Mouse (Mus musculus): ENCODE data around the gene Proca1. TPM values are rescaled to one million over a fixed set of nuclear protein-coding genes. Genes with fewer than 3 reads are reported as not detected.

Proca1 gene
- 2.4 and 2.6 TPM in 2 replicates for polyA plus RNA-seq (2015; fragmentation: Nextera tagmentation; extraction: Ambion mirVana)

- Histone ChIP-seq H3K4me1 (ENCODE audit: control insufficient read depth, insufficient read depth, low read length) (peaks cover 18% of the 10 kb centered on the region), H3K9me3 (replicated peaks; ENCODE audit: control insufficient read depth, low read length) (no peaks in the 10 kb centered on the region), H3K9ac (ENCODE audit: low read length) (no peak within 1 kb of the TSS), H3K4me2 (ENCODE audit: low read depth, low read length) (peak within 1 kb of the TSS; percentile 70; the same call in 1 of the 2 replicates), H3K27me3 (ENCODE audit: control insufficient read depth, insufficient read depth, low read length) (no peaks in the 10 kb centered on the region), H3K36me3 (ENCODE audit: control insufficient read depth, insufficient read depth) (peaks cover 16% of the 10 kb centered on the region), H3K4me3 (ENCODE audit: low read length) (no peak within 1 kb of the TSS), H3K27ac (ENCODE audit: low read length) (no peak within 1 kb of the TSS)
- ATAC-seq (replicated peaks; ENCODE audit: extremely low read depth, insufficient read depth, low FRiP score), result no peak
- 48% methylated on average over 1 of the region's 1 CpGs for WGBS
Observed at GRCm38 (mm10) chr11:78193113-78193512, at the start of gene Proca1. Proca1 (plus strand) TSS chr11:78193392.

- H3K9ac ChIP-seq (ENCODE audit: low read length), result no peak overlapping the region
- no peaks in the 10 kb centered on the region for H3K27me3 ChIP-seq (ENCODE audit: control insufficient read depth, insufficient read depth, low read length)
- ATAC-seq (replicated peaks; ENCODE audit: extremely low read depth, insufficient read depth, low FRiP score), result no peak
- H3K27ac ChIP-seq (ENCODE audit: low read length), result no peak overlapping the region
- no peak overlapping the region for H3K4me3 ChIP-seq (ENCODE audit: low read length)
- no peaks in the 10 kb centered on the region for H3K9me3 ChIP-seq (replicated peaks; ENCODE audit: control insufficient read depth, low read length)
- peaks cover 15% of the 10 kb centered on the region for H3K4me1 ChIP-seq (ENCODE audit: control insufficient read depth, insufficient read depth, low read length)
- peaks cover 32% of the 10 kb centered on the region for H3K36me3 ChIP-seq (ENCODE audit: control insufficient read depth, insufficient read depth)
- H3K4me2 ChIP-seq (ENCODE audit: low read depth, low read length), result no peak overlapping the region
- WGBS, result 88% methylated on average over 2 of the region's 2 CpGs
Observed at GRCm38 (mm10) chr11:78143520-78143919, 49.7 kb upstream of the Proca1 start.

- no peak overlapping the region for H3K27ac ChIP-seq (ENCODE audit: low read length)
- H3K27me3 ChIP-seq (ENCODE audit: control insufficient read depth, insufficient read depth, low read length), result no peaks in the 10 kb centered on the region
- H3K4me3 ChIP-seq (ENCODE audit: low read length), result no peak overlapping the region
- H3K4me1 ChIP-seq (ENCODE audit: control insufficient read depth, insufficient read depth, low read length), result peaks cover 7% of the 10 kb centered on the region
- H3K4me2 ChIP-seq (ENCODE audit: low read depth, low read length), result no peak overlapping the region
- ATAC-seq (replicated peaks; ENCODE audit: extremely low read depth, insufficient read depth, low FRiP score), result no peak
- H3K9me3 ChIP-seq (replicated peaks; ENCODE audit: control insufficient read depth, low read length), result no peaks in the 10 kb centered on the region
- 85% methylated on average over 5 of the region's 5 CpGs for WGBS
- H3K9ac ChIP-seq (ENCODE audit: low read length), result no peak overlapping the region
- peaks cover 49% of the 10 kb centered on the region for H3K36me3 ChIP-seq (ENCODE audit: control insufficient read depth, insufficient read depth)
Observed at GRCm38 (mm10) chr11:78146168-78146567, 47.0 kb upstream of the Proca1 start.

- Histone ChIP-seq H3K4me2 (ENCODE audit: low read depth, low read length) (no peak overlapping the region), H3K36me3 (ENCODE audit: control insufficient read depth, insufficient read depth) (peaks cover 51% of the 10 kb centered on the region), H3K9me3 (replicated peaks; ENCODE audit: control insufficient read depth, low read length) (no peaks in the 10 kb centered on the region), H3K27me3 (ENCODE audit: control insufficient read depth, insufficient read depth, low read length) (no peaks in the 10 kb centered on the region), H3K4me3 (ENCODE audit: low read length) (no peak overlapping the region), H3K9ac (ENCODE audit: low read length) (no peak overlapping the region), H3K27ac (ENCODE audit: low read length) (no peak overlapping the region), H3K4me1 (ENCODE audit: control insufficient read depth, insufficient read depth, low read length) (peaks cover 2% of the 10 kb centered on the region; the same call in 1 of the 2 replicates)
- 0 out of 2 replicates have a peak, but pooled peaks have one; percentile 37 for ATAC-seq (replicated peaks; ENCODE audit: extremely low read depth, insufficient read depth, low FRiP score)
- 85% methylated on average over 6 of the region's 6 CpGs for WGBS
Observed at GRCm38 (mm10) chr11:78146707-78147543, 46.3 kb upstream of the Proca1 start.

- ATAC-seq (replicated peaks; ENCODE audit: extremely low read depth, insufficient read depth, low FRiP score), result no peak
- no peak overlapping the region for H3K27ac ChIP-seq (ENCODE audit: low read length)
- H3K9ac ChIP-seq (ENCODE audit: low read length), result no peak overlapping the region
- 41% methylated on average over 1 of the region's 1 CpGs for WGBS
- no peak overlapping the region for H3K4me3 ChIP-seq (ENCODE audit: low read length)
- H3K9me3 ChIP-seq (replicated peaks; ENCODE audit: control insufficient read depth, low read length), result no peaks in the 10 kb centered on the region
- peaks cover 53% of the 10 kb centered on the region for H3K36me3 ChIP-seq (ENCODE audit: control insufficient read depth, insufficient read depth)
- no peak overlapping the region for H3K4me2 ChIP-seq (ENCODE audit: low read depth, low read length)
- H3K27me3 ChIP-seq (ENCODE audit: control insufficient read depth, insufficient read depth, low read length), result no peaks in the 10 kb centered on the region
- 0 out of 2 replicates have a peak, but pooled peaks cover 5% of the 10 kb centered on the region for H3K4me1 ChIP-seq (ENCODE audit: control insufficient read depth, insufficient read depth, low read length)
Observed at GRCm38 (mm10) chr11:78151161-78151560, 42.0 kb upstream of the Proca1 start.

- peak overlapping the region; percentile 8 for H3K27ac ChIP-seq (ENCODE audit: low read length)
- no peaks in the 10 kb centered on the region for H3K27me3 ChIP-seq (ENCODE audit: control insufficient read depth, insufficient read depth, low read length)
- no peak overlapping the region for H3K9ac ChIP-seq (ENCODE audit: low read length)
- 0 out of 2 replicates have a peak, but pooled peaks have one; percentile 10 for ATAC-seq (replicated peaks; ENCODE audit: extremely low read depth, insufficient read depth, low FRiP score)
- H3K9me3 ChIP-seq (replicated peaks; ENCODE audit: control insufficient read depth, low read length), result no peaks in the 10 kb centered on the region
- WGBS, result 60% methylated on average over 9 of the region's 9 CpGs
- no peak overlapping the region for H3K4me2 ChIP-seq (ENCODE audit: low read depth, low read length)
- peaks cover 50% of the 10 kb centered on the region for H3K36me3 ChIP-seq (ENCODE audit: control insufficient read depth, insufficient read depth)
- H3K4me1 ChIP-seq (ENCODE audit: control insufficient read depth, insufficient read depth, low read length), result 0 out of 2 replicates have a peak, but pooled peaks cover 5% of the 10 kb centered on the region
- no peak overlapping the region for H3K4me3 ChIP-seq (ENCODE audit: low read length)
Observed at GRCm38 (mm10) chr11:78152299-78153231, 40.6 kb upstream of the Proca1 start.

GRCm38 (mm10) chr11:78153778-78154177 is 39.4 kb upstream of the Proca1 start:
- WGBS, result 81% methylated on average over 13 of the region's 13 CpGs

GRCm38 (mm10) chr11:78155674-78156073 is 37.5 kb upstream of the Proca1 start:
- WGBS, result 75% methylated on average over 5 of the region's 5 CpGs
- no peak overlapping the region for H3K4me3 ChIP-seq (ENCODE audit: low read length)
- no peaks in the 10 kb centered on the region for H3K27me3 ChIP-seq (ENCODE audit: control insufficient read depth, insufficient read depth, low read length)
- no peak overlapping the region for H3K4me2 ChIP-seq (ENCODE audit: low read depth, low read length)
- no peaks in the 10 kb centered on the region for H3K9me3 ChIP-seq (replicated peaks; ENCODE audit: control insufficient read depth, low read length)
- peaks cover 59% of the 10 kb centered on the region for H3K36me3 ChIP-seq (ENCODE audit: control insufficient read depth, insufficient read depth)
- no peak overlapping the region for H3K27ac ChIP-seq (ENCODE audit: low read length)
- H3K9ac ChIP-seq (ENCODE audit: low read length), result no peak overlapping the region
- H3K4me1 ChIP-seq (ENCODE audit: control insufficient read depth, insufficient read depth, low read length), result peaks cover 9% of the 10 kb centered on the region
- ATAC-seq (replicated peaks; ENCODE audit: extremely low read depth, insufficient read depth, low FRiP score), result no peak

More at GRCm38 (mm10) chr11:78153778-78154177, 39.4 kb upstream of the Proca1 start:
- 0 out of 2 replicates have a peak, but pooled peaks cover 5% of the 10 kb centered on the region for H3K4me1 ChIP-seq (ENCODE audit: control insufficient read depth, insufficient read depth, low read length)
- no peak overlapping the region for H3K4me2 ChIP-seq (ENCODE audit: low read depth, low read length)
- no peaks in the 10 kb centered on the region for H3K27me3 ChIP-seq (ENCODE audit: control insufficient read depth, insufficient read depth, low read length)
- no peak for ATAC-seq (replicated peaks; ENCODE audit: extremely low read depth, insufficient read depth, low FRiP score)
- H3K4me3 ChIP-seq (ENCODE audit: low read length), result no peak overlapping the region
- no peak overlapping the region for H3K9ac ChIP-seq (ENCODE audit: low read length)
- peaks cover 54% of the 10 kb centered on the region for H3K36me3 ChIP-seq (ENCODE audit: control insufficient read depth, insufficient read depth)
- H3K27ac ChIP-seq (ENCODE audit: low read length), result no peak overlapping the region
- no peaks in the 10 kb centered on the region for H3K9me3 ChIP-seq (replicated peaks; ENCODE audit: control insufficient read depth, low read length)

All from heart, embryonic 16.5 days (tissue).